Mouse (Mus musculus) limb, embryonic 13.5 days (tissue): ENCODE results near the gene Fignl1. TPM values are rescaled to one million over a fixed set of nuclear protein-coding genes. Genes with fewer than 3 reads are reported as not detected.

Source experiments
- ATAC-seq: fragments of 200-750 bp; cut with Nextera tagmentation; 2 replicates; pipeline ENCODE4 v1.8.0; 2017; ENCODE audit warnings: low read depth, moderate number of reproducible peaks, moderate TSS enrichment; ENCODE audit not compliant: low FRiP score
- H3K27ac ChIP-seq: fragments of 300-500 bp; sonication (generic); 2 replicates; pipeline ENCODE4 v1.5.1; 2015; ENCODE audit warnings: inconsistent platforms, mild to moderate bottlenecking, moderate library complexity
- H3K27me3 ChIP-seq: fragments of 300-500 bp; sonication (generic); 2 replicates; pipeline ENCODE4 v1.6.1; 2015; ENCODE audit warnings: mild to moderate bottlenecking, inconsistent platforms
- H3K36me3 ChIP-seq: fragments of 300-500 bp; sonication (generic); 2 replicates; pipeline ENCODE4 v1.6.1; 2015; ENCODE audit warnings: inconsistent platforms, mild to moderate bottlenecking, moderate library complexity
- H3K4me1 ChIP-seq: fragments of 300-500 bp; sonication (generic); 2 replicates; pipeline ENCODE4 v1.6.1; 2015; ENCODE audit warnings: inconsistent platforms
- H3K4me2 ChIP-seq: fragments of 300-500 bp; sonication (generic); replicated peaks from 2 replicates; pipeline ENCODE4 v1.6.1; 2015; ENCODE audit warnings: inconsistent platforms, mild to moderate bottlenecking, moderate library complexity
- H3K4me3 ChIP-seq: fragments of 300-500 bp; sonication (generic); 2 replicates; pipeline ENCODE4 v1.5.1; 2015; ENCODE audit warnings: moderate library complexity, mild to moderate bottlenecking, inconsistent platforms
- H3K9ac ChIP-seq: fragments of 300-500 bp; sonication (generic); 2 replicates; pipeline ENCODE4 v1.6.1; 2015; ENCODE audit warnings: mild to moderate bottlenecking, inconsistent platforms
- H3K9me3 ChIP-seq: fragments of 300-500 bp; sonication (generic); 2 replicates; pipeline ENCODE4 v1.6.1; 2016; ENCODE audit warnings: inconsistent platforms
- WGBS: fragments of 180-500 bp; shearing (Covaris S2); methylation state at CpG from one replicate; pipeline ENCODE4 v1.1.7; 2015; 5-methylcytosine and 5-hydroxymethylcytosine counted together
- polyA plus RNA-seq: library from polyadenylated mRNA; unstranded; fragments of >200 nt; fragmentation: Nextera tagmentation; extraction: Ambion mirVana; gene quantifications from 2 replicates; pipeline ENCODE4 v1.2.1, GENCODE M21; 2015

Fignl1 gene
- polyA plus RNA-seq, 1 experiment from 2014 or later = 57.4 TPM

DNA sequence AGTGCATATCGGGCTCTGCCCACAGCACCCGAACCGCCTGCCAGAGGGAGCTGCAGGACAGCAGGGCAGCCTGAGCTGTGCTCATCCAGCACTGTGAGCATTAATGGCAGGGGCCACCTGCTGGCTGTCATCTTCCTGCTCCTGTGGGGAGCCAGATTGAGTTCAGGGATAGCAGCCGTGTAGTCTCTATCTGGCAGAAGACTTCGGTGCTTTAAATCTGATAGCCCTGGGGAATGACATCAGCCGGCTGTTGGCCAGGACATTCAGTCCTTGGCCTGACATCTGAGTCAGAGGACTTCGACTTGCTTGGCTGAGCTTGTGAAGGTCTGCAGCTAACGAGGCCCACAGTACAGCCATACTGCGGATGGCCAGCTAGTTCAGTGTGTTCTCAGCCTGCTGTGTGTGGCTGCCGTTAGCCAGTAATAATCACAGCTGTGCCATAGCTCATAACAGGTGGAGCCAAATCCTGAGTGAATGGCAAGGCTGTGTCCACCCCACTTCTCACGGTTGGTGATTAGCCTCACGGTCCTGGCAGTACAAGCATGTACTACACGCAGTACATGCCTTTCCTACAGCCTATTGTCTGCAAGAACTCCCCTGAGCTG is 35.7 kb upstream of the Fignl1 start:
- Histone ChIP-seq H3K4me2 (no peak overlapping the region), H3K36me3 (no peaks in the 10 kb centered on the region), H3K4me3 (no peak overlapping the region), H3K27ac (peak overlapping the region; percentile 79), H3K4me1 (peaks cover 15% of the 10 kb centered on the region), H3K9me3 (no peaks in the 10 kb centered on the region), H3K9ac (peak overlapping the region; percentile 51; the same call in 1 of the 2 replicates), H3K27me3 (no peaks in the 10 kb centered on the region)
- ATAC-seq = peak; percentile 94
- 38% methylated on average over 13 of the region's 13 CpGs for WGBS

- no peak for ATAC-seq
- Histone ChIP-seq H3K36me3 (no peaks in the 10 kb centered on the region), H3K27me3 (no peaks in the 10 kb centered on the region), H3K4me1 (peaks cover 39% of the 10 kb centered on the region), H3K4me2 (no peak overlapping the region), H3K4me3 (no peak overlapping the region), H3K9ac (no peak overlapping the region), H3K9me3 (no peaks in the 10 kb centered on the region), H3K27ac (no peak overlapping the region)
- whole genome bisulfite sequencing = 65% methylated on average over 4 of the region's 4 CpGs
These were observed 32.8 kb upstream of the Fignl1 start for GRCm38 (mm10) chr11:11841590-11841989.

- Histone ChIP-seq H3K4me1 (peaks cover 48% of the 10 kb centered on the region), H3K36me3 (no peaks in the 10 kb centered on the region), H3K27ac (no peak overlapping the region), H3K4me3 (no peak overlapping the region), H3K27me3 (no peaks in the 10 kb centered on the region), H3K9ac (no peak overlapping the region), H3K4me2 (no peak overlapping the region), H3K9me3 (no peaks in the 10 kb centered on the region)
- no peak for ATAC-seq
- WGBS = 55% methylated on average over 2 of the region's 2 CpGs
These were observed 32.0 kb upstream of the Fignl1 start for GRCm38 (mm10) chr11:11840746-11841145.

DNA sequence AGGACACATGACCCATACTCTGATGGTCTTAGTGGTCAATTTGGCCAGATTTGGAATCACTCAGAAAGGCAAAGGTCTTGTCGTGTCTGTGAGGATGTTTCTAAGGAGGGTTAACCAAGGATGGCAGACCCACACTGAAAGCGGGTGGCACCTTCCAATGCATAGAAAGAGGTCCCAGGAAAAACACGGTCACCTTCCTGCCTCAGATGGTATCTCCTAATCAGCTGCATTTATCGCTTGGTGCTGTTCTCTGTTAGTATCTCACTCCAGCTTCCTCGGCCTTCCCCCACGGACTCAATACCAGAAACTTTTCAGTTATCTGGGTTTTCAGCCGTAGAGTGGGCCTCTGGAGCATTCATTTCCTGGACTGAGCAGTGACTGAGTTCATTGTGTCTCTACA is 31.1 kb upstream of the Fignl1 start:
- H3K9me3 ChIP-seq = no peaks in the 10 kb centered on the region
- H3K4me1 ChIP-seq = peaks cover 49% of the 10 kb centered on the region
- H3K9ac ChIP-seq = no peak overlapping the region
- H3K4me2 ChIP-seq = no peak overlapping the region
- no peaks in the 10 kb centered on the region for H3K27me3 ChIP-seq
- no peak for ATAC-seq
- no peaks in the 10 kb centered on the region for H3K36me3 ChIP-seq
- no peak overlapping the region for H3K4me3 ChIP-seq
- no peak overlapping the region for H3K27ac ChIP-seq
- 82% methylated on average over 7 of the region's 7 CpGs for WGBS

DNA sequence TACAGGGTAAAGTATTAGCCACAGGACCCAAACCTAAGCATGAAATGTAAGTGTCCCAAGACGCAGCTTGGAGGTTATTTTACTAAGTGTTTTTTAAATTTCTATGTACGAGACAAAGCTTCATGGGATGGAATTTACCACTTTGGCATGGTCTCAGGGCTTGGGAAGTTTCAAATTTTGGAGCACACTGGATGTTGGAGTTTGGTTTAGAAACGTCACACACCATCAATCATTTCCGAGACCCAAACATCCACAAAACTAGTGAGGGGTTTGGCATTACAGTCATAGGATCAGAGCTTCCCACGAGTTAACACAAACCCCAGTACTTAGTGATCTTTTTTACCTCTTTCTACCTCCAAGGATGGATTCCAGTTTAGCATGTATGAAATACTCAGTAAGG is 28.6 kb upstream of the Fignl1 start:
- H3K4me3 ChIP-seq = no peak overlapping the region
- H3K9me3 ChIP-seq = no peaks in the 10 kb centered on the region
- H3K4me2 ChIP-seq = no peak overlapping the region; the same call in 1 of the 2 replicates
- H3K4me1 ChIP-seq = peaks cover 50% of the 10 kb centered on the region
- H3K9ac ChIP-seq = no peak overlapping the region
- H3K27ac ChIP-seq = peak overlapping the region; percentile 83; the same call in 1 of the 2 replicates
- H3K36me3 ChIP-seq = no peaks in the 10 kb centered on the region
- 61% methylated on average over 5 of the region's 5 CpGs for WGBS
- no peak for ATAC-seq
- H3K27me3 ChIP-seq = no peaks in the 10 kb centered on the region

- Histone ChIP-seq H3K4me1 (peaks cover 56% of the 10 kb centered on the region), H3K9me3 (no peaks in the 10 kb centered on the region), H3K4me2 (peak overlapping the region; percentile 45), H3K27ac (peak overlapping the region; percentile 83), H3K9ac (peak overlapping the region; percentile 31; the same call in 1 of the 2 replicates), H3K27me3 (no peaks in the 10 kb centered on the region), H3K4me3 (no peak overlapping the region), H3K36me3 (no peaks in the 10 kb centered on the region)
- ATAC-seq = 0 out of 2 replicates have a peak, but pooled peaks have one; percentile 14
- 43% methylated on average over 18 of the region's 18 CpGs for WGBS
These were observed 28.1 kb upstream of the Fignl1 start for GRCm38 (mm10) chr11:11836713-11837370.

- WGBS = 47% methylated on average over 8 of the region's 8 CpGs
- no peaks in the 10 kb centered on the region for H3K27me3 ChIP-seq
- ATAC-seq = no peak
- peak overlapping the region; percentile 10; the same call in 1 of the 2 replicates for H3K9ac ChIP-seq
- H3K27ac ChIP-seq = peak overlapping the region; percentile 83
- no peaks in the 10 kb centered on the region for H3K36me3 ChIP-seq
- peak overlapping the region; percentile 45; the same call in 1 of the 2 replicates for H3K4me2 ChIP-seq
- no peak overlapping the region for H3K4me3 ChIP-seq
- peaks cover 60% of the 10 kb centered on the region for H3K4me1 ChIP-seq
- no peaks in the 10 kb centered on the region for H3K9me3 ChIP-seq
These were observed 27.5 kb upstream of the Fignl1 start for GRCm38 (mm10) chr11:11836262-11836661.

DNA sequence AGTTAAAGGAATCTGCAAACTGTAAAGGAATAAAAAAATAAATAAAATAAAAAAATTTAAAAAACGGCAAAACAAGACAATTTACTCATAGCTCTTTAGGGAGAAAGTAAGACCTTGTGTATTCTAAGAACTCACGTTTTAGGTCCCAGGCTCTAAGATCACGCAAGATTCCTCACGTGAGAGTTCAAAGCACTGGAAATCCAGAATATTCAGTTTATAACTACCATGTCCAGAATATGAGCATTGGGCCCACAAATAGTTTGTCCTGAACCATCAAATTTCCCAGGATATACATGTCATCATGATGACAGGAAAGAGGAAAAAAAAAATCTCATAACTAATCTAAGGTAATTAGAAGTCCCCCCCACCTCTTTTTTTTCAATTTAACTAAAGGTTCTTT is 27.0 kb upstream of the Fignl1 start:
- H3K9ac ChIP-seq = no peak overlapping the region
- H3K27me3 ChIP-seq = no peaks in the 10 kb centered on the region
- no peak overlapping the region for H3K4me2 ChIP-seq
- 64% methylated on average over 4 of the region's 4 CpGs for WGBS
- H3K36me3 ChIP-seq = no peaks in the 10 kb centered on the region
- ATAC-seq = no peak
- H3K9me3 ChIP-seq = no peaks in the 10 kb centered on the region
- no peak overlapping the region for H3K4me3 ChIP-seq
- peak overlapping the region; percentile 83; the same call in 1 of the 2 replicates for H3K27ac ChIP-seq
- peaks cover 65% of the 10 kb centered on the region for H3K4me1 ChIP-seq

DNA sequence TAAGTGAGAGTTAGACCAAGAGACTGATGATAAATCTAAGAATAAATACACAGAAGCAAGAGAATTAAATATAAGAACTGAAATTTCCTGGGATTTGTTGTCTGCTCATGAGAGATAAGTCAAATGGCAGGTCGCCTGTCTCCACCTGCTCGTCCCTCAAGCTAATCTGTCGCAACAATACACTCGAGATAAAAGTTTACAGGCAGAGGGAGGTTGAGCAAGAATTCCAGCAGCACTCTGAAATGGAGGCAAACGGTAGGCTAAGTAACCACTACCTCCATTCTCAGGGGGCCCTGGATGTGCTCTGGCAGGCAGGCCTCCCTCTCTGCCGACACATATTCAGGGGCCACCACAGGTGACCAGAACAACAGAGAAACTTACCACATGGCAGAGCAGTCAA is 26.6 kb upstream of the Fignl1 start:
- 39% methylated on average over 6 of the region's 6 CpGs for WGBS
- no peak for ATAC-seq
- H3K27me3 ChIP-seq = no peaks in the 10 kb centered on the region
- no peaks in the 10 kb centered on the region for H3K9me3 ChIP-seq
- no peaks in the 10 kb centered on the region for H3K36me3 ChIP-seq
- H3K27ac ChIP-seq = peak overlapping the region; percentile 61; the same call in 1 of the 2 replicates
- H3K4me2 ChIP-seq = no peak overlapping the region
- no peak overlapping the region for H3K4me3 ChIP-seq
- no peak overlapping the region for H3K9ac ChIP-seq
- H3K4me1 ChIP-seq = peaks cover 69% of the 10 kb centered on the region

DNA sequence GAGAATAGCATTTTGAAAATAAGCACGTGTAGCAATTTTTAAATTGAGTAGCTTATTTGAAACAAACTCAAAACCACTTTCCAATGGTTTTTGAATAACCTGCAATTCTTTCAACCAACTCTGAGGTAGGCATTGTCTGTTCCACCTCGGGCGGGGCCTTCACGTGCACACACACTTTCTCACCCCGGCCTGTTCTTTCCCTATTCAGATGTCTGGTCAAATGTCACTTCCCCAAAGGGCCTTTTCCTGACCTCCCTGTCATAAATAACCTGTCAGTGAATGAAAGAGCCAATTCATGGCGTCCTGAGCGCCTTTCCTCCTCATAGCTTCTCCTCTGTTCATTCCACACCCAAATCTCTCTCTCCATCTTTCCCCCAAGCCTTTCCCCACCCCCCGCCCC is 24.3 kb upstream of the Fignl1 start:
- Histone ChIP-seq H3K4me1 (peaks cover 82% of the 10 kb centered on the region), H3K4me2 (no peak overlapping the region), H3K36me3 (no peaks in the 10 kb centered on the region), H3K27me3 (no peaks in the 10 kb centered on the region), H3K27ac (peak overlapping the region; percentile 91), H3K4me3 (no peak overlapping the region), H3K9me3 (no peaks in the 10 kb centered on the region), H3K9ac (no peak overlapping the region)
- 24% methylated on average over 8 of the region's 8 CpGs for WGBS
- ATAC-seq = no peak

DNA sequence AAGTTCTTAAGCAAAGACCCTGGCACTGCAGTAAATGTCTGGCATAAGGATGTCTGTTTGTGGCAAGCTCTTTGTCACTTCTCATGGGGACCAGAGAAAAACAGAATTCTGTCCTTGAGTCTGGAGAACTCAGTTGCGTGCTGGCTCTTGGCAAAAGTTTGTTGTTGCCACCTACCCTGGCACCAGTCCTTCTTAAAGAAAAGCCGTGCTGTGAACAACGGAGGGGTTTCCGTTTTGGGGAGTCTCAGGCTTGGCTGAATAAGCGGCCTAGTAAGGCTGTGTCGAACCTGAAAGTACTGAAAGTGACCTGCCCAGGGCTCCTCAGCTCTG is 24.0 kb upstream of the Fignl1 start:
- WGBS = 28% methylated on average over 6 of the region's 6 CpGs
- no peak for ATAC-seq
- Histone ChIP-seq H3K4me1 (peaks cover 81% of the 10 kb centered on the region), H3K4me3 (no peak overlapping the region), H3K27ac (peak overlapping the region; percentile 91), H3K4me2 (no peak overlapping the region), H3K9ac (no peak overlapping the region), H3K9me3 (no peaks in the 10 kb centered on the region), H3K36me3 (no peaks in the 10 kb centered on the region), H3K27me3 (no peaks in the 10 kb centered on the region)

DNA sequence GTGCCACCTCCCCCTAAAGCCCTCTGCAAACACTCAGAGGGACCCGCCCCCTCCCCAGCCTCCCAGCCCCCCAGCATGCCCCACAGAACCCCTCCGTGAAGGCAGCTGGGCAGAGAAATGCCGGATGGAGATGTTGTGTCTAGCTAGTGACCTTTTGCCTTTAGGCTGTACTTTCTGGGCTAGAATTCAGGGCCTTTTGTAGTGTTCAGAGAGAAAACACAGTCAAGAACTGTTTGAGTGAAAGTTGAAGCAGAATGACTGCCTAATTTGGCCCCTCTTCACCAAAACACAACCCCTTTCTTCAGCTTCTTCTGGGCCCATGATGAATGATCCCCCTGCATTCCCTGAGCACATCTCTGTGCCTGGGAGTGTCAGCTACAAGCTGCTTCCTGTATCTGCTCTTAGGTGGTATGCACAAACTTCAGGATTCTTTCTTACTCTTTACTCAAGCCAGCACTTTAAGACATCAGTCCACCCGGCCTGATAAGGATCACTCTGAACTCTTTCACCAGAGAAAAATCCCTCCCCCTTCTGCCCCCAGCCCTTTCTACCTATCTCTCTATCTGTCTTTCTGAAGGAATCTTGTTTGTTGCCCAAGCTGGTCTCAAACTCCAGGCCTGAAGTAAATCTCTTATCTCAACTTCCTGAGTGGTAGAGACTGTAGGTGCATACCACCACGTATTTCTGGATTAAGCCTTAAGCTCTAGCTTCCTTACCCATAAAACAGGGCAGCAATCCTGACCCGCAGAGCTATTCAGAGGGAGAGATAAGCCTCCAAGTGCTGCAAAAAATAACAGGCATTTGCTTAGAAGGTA is 23.4 kb upstream of the Fignl1 start:
- no peak overlapping the region for H3K4me3 ChIP-seq
- no peaks in the 10 kb centered on the region for H3K36me3 ChIP-seq
- WGBS = 5% methylated on average over 6 of the region's 6 CpGs
- H3K4me1 ChIP-seq = peaks cover 78% of the 10 kb centered on the region
- peak overlapping the region; percentile 46; the same call in 1 of the 2 replicates for H3K9ac ChIP-seq
- peak overlapping the region; percentile 91 for H3K27ac ChIP-seq
- H3K4me2 ChIP-seq = peak overlapping the region; percentile 34
- no peaks in the 10 kb centered on the region for H3K9me3 ChIP-seq
- no peaks in the 10 kb centered on the region for H3K27me3 ChIP-seq
- ATAC-seq = no peak
